Mouse (Mus musculus) heart, embryonic 16.5 days (tissue): Measurements from ENCODE around the gene Tjp2. TPM values are rescaled to one million over a fixed set of nuclear protein-coding genes. Genes with fewer than 3 reads are reported as not detected.

ENCODE experiments used
- ATAC-seq: fragments of 200-750 bp; cut with Nextera tagmentation; replicated peaks from 2 replicates; pipeline ENCODE4 v1.8.0; 2017; ENCODE audit warnings: moderate number of reproducible peaks; ENCODE audit not compliant: insufficient read depth, low FRiP score; ENCODE audit errors: extremely low read depth
- H3K27ac ChIP-seq: fragments of 300-500 bp; sonication (generic); 2 replicates; pipeline ENCODE4 v1.5.1; 2014; ENCODE audit warnings: mild to moderate bottlenecking, low read length, control low read depth, moderate library complexity
- H3K27me3 ChIP-seq: fragments of 300-500 bp; sonication (generic); 2 replicates; pipeline ENCODE4 v1.6.1; 2014; ENCODE audit warnings: low read length, mixed read lengths; ENCODE audit not compliant: control insufficient read depth, insufficient read depth
- H3K36me3 ChIP-seq: fragments of 300-500 bp; sonication (generic); 2 replicates; pipeline ENCODE4 v1.6.1; 2014; ENCODE audit not compliant: control insufficient read depth, insufficient read depth
- H3K4me1 ChIP-seq: fragments of 300-500 bp; sonication (generic); 2 replicates; pipeline ENCODE4 v1.6.1; 2014; ENCODE audit warnings: low read length, mixed read lengths; ENCODE audit not compliant: control insufficient read depth, insufficient read depth
- H3K4me2 ChIP-seq: fragments of 300-500 bp; sonication (generic); 2 replicates; pipeline ENCODE4 v1.6.1; 2014; ENCODE audit warnings: low read depth, mild to moderate bottlenecking, control low read depth, low read length
- H3K4me3 ChIP-seq: fragments of 300-500 bp; sonication (generic); 2 replicates; pipeline ENCODE4 v1.5.1; 2014; ENCODE audit warnings: mild to moderate bottlenecking, control low read depth, low read length
- H3K9ac ChIP-seq: fragments of 300-500 bp; sonication (generic); 2 replicates; pipeline ENCODE4 v1.6.1; 2014; ENCODE audit warnings: low read length, control low read depth
- H3K9me3 ChIP-seq: fragments of 300-500 bp; sonication (generic); replicated peaks from 2 replicates; pipeline ENCODE4 v1.6.1; 2016; ENCODE audit warnings: low read length; ENCODE audit not compliant: control insufficient read depth
- WGBS: fragments of 180-500 bp; shearing (Covaris S2); extraction: QIAGEN DNeasy Blood & Tissue Kit; methylation state at CpG from one replicate; pipeline ENCODE4 v1.1.7; 2014; 5-methylcytosine and 5-hydroxymethylcytosine counted together
- polyA plus RNA-seq: library from polyadenylated mRNA; unstranded; fragments of >200 nt; fragmentation: Nextera tagmentation; extraction: Ambion mirVana; gene quantifications from 2 replicates; pipeline ENCODE4 v1.2.1, GENCODE M21; 2015

The Tjp2 gene
- polyA plus RNA-seq, 1 experiment from 2014 or later = 22.3 TPM

DNA sequence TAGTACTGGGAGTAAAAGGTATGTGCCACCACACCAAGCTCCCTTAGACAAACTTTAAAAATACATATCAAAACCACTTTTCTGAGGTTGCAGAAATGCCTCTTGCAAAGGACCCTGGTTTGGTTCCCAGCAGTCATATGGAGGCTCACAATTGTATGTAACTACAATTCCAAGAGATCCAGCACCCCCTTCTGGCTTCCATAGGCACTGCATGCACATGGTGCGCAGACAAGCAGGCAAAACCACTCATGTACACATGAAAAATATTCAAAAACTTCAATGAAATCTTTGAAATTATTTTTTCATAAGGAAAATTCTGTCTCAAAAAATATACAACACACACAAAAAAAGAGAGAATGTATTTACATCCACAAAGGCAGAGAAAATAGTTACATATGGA is 167.9 kb downstream of the Tjp2 start:
- Histone ChIP-seq H3K9me3 (peaks cover 7% of the 10 kb centered on the region; the same call in 1 of the 2 replicates), H3K4me1 (peaks cover 30% of the 10 kb centered on the region), H3K36me3 (no peaks in the 10 kb centered on the region; the same call in 1 of the 2 replicates), H3K4me3 (no peak overlapping the region), H3K27ac (no peak overlapping the region; the same call in 1 of the 2 replicates), H3K27me3 (no peaks in the 10 kb centered on the region), H3K9ac (no peak overlapping the region), H3K4me2 (no peak overlapping the region)
- 100% methylated on average over 1 of the region's 1 CpGs for WGBS
- no peak for ATAC-seq

DNA sequence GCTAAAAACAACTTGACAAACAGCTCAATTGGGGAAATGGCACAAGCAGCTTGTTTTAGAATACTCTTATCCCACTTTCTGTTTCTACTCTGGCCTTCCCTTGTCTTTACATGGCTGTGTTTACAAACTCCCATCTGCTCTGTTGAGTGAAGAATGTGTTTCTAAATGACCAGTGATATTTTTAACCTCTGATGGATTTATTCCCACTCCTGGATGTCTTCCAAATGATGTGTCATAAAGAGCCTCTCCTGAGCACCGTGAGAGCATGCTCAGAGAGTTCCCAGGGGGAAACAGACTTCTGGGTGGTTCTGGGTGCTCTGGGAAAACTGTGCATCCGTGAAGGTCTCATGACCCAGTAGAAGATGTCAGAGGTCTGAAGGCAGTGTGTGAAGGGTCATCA is 169.9 kb downstream of the Tjp2 start:
- peak overlapping the region; percentile 17; the same call in 1 of the 2 replicates for H3K4me2 ChIP-seq

DNA sequence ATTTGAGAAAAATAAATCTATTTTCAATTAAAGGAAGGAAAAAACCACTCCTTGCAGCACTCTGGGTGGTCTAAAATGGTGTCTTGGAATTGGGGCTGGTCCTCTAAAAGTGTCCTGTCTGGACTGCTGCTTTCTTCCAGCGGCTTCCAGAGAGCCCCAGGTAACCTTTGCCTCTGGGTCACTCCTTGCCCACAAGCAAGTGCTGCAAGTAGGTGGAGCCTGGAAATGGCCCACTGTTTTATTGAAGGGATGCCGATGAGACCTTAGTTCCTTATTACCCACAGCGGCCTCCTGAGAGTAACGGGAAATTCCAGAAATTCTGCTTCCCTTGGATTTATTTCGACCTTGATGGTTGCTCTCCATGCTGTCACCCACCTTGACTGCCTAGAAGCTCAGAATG is 170.6 kb downstream of the Tjp2 start:
- 46% methylated on average over 5 of the region's 5 CpGs for WGBS
- Histone ChIP-seq H3K9me3 (peaks cover 7% of the 10 kb centered on the region; the same call in 1 of the 2 replicates), H3K36me3 (no peaks in the 10 kb centered on the region; the same call in 1 of the 2 replicates), H3K9ac (peak overlapping the region; percentile 1), H3K4me1 (peaks cover 41% of the 10 kb centered on the region), H3K4me3 (no peak overlapping the region), H3K4me2 (0 out of 2 replicates have a peak overlapping the region, but pooled peaks have one; percentile 17), H3K27ac (peak overlapping the region; percentile 92), H3K27me3 (no peaks in the 10 kb centered on the region)
- no peak for ATAC-seq

More for the DNA sequence above, 169.9 kb downstream of the Tjp2 start:
- Histone ChIP-seq H3K9ac (peak overlapping the region; percentile 58), H3K27ac (peak overlapping the region; percentile 92), H3K36me3 (no peaks in the 10 kb centered on the region; the same call in 1 of the 2 replicates), H3K4me1 (peaks cover 39% of the 10 kb centered on the region), H3K4me3 (no peak overlapping the region), H3K27me3 (no peaks in the 10 kb centered on the region), H3K9me3 (peaks cover 7% of the 10 kb centered on the region; the same call in 1 of the 2 replicates)
- ATAC-seq = peak; percentile 78
- WGBS = 13% methylated on average over 2 of the region's 2 CpGs

DNA sequence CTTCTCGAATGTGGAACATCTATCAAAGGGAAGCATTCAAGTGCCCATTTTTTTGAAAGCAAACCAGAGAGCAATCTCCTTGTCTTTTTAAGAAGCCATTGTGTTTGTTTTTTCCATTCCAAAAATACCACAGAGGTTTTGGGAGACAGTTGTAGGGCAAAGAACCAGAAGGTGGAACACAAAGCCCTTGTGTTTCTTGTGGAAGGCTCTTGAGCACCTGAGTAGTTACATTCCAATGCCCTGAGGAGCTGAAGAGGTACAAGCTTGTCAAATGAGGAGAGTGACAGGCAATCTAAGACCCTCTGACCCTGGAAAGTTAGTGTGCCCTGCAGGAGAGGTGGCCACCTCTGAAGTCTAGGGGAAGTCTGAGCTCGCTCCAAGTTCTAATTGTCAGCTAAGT is 174.3 kb downstream of the Tjp2 start:
- Histone ChIP-seq H3K9me3 (no peaks in the 10 kb centered on the region), H3K4me2 (no peak overlapping the region), H3K27ac (peak overlapping the region; percentile 78), H3K27me3 (no peaks in the 10 kb centered on the region), H3K4me3 (no peak overlapping the region), H3K4me1 (peaks cover 44% of the 10 kb centered on the region), H3K9ac (no peak overlapping the region), H3K36me3 (no peaks in the 10 kb centered on the region)
- ATAC-seq = no peak
- WGBS = 52% methylated on average over 2 of the region's 2 CpGs

DNA sequence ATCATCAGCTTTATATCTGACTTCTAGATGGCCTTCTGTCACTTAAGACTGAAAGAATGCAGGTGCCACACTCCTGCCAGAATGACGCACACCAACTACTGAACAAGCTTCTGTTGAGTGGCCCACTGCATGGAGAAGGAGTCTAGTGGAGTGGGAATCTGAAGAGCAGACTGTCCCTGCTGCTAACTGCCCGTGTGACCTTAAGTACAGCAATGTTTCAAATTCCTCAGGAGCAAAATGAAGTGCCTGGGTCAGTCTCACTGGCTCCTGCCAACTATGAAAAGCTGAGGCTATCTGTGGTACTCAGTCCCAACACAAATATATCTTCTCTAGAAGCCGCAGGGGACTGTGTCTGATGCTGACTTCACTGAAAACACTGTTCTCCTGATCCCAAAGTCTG is 175.5 kb downstream of the Tjp2 start:
- H3K4me1 ChIP-seq = peaks cover 35% of the 10 kb centered on the region

DNA sequence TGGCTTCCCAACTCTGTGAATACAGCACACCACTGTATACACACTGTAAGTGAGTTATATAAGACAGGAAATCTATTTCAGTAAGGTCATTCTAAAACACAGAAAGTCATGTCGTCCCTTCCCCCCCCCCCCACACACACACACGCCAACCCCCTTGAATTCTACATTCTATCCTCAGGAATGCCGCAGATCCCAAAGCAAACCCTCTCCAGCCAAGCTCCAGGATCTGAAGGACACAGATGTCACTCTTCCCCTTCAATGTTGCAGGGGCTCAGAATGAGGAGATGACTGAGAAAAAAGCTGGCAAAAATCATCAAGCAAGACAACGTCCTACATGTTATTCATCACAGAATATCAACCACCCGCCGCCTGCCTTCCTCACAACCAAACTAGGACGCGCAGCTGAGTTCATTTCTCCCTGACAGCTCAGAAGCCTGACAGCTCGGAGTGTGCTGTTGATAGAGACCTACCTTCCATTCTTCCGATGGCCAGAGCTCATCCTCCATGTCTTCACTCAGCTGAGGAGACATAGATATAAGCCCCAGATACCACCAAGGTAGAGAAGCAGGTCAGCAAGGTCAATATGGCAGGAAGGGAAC is 178.3 kb downstream of the Tjp2 start:
- Histone ChIP-seq H3K4me2 (peak overlapping the region; percentile 58), H3K9me3 (no peaks in the 10 kb centered on the region), H3K4me1 (peaks cover 24% of the 10 kb centered on the region), H3K4me3 (peak overlapping the region; percentile 38), H3K27ac (peak overlapping the region; percentile 76), H3K36me3 (no peaks in the 10 kb centered on the region), H3K9ac (peak overlapping the region; percentile 55), H3K27me3 (no peaks in the 10 kb centered on the region)
- ATAC-seq = peak; percentile 63
- 44% methylated on average over 10 of the region's 10 CpGs for WGBS

More for the DNA sequence above, 175.5 kb downstream of the Tjp2 start:
- WGBS = 33% methylated on average over 3 of the region's 3 CpGs
- no peaks in the 10 kb centered on the region for H3K27me3 ChIP-seq
- peak; percentile 50; the same call in 1 of the 2 replicates for ATAC-seq
- H3K9ac ChIP-seq = no peak overlapping the region
- no peak overlapping the region for H3K4me2 ChIP-seq
- peak overlapping the region; percentile 78 for H3K27ac ChIP-seq
- H3K36me3 ChIP-seq = no peaks in the 10 kb centered on the region
- H3K9me3 ChIP-seq = no peaks in the 10 kb centered on the region
- H3K4me3 ChIP-seq = no peak overlapping the region

Other genes starting within 250 kb of the Tjp2 start
- gene Fam189a2, start 194.0 kb downstream of the Tjp2 start, polyA plus RNA-seq = 5.6 and 6.0 TPM in 2 replicates
- gene Fxn, start 55.6 kb upstream of the Tjp2 start, polyA plus RNA-seq = 65.6 and 67.6 TPM in 2 replicates